Mouse (Mus musculus): ENCODE data around the gene Slfn5.

DNA sequence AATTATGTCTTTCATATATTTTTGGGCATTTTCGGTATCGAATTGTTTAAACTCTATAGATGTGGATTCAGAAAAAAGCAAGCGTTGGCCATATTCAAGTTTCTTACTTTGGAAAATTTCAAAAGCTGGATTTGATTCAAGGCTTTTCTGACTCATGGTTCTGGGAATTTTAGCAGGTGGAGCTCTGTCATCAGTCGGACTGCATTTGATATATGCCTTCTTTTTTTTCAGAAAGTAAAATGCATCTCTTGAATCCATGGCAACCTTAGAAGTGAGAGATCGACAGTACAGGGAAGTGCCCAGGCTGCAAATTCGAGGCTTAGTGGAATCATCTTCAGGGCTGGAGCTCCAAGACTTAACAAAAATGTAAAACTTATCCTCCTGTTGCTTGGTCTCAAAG is 36.5 kb downstream of the Slfn5 start:
- TF ChIP-seq CTCF (IDR thresholded peaks at IDR 0.05; ENCODE audit: extremely low read depth, insufficient read depth, low read length) = no peak
- no peak for TF ChIP-seq POLR2A (IDR thresholded peaks at IDR 0.05; ENCODE audit: extremely low read depth, insufficient read depth, low read length)

Data from cortical plate, adult 2 months (tissue).